Mouse (Mus musculus) heart, adult 8-10 months (tissue): ENCODE measurements at regions not wholly inside any gene's neighbourhood (a gene's known extent, or its start where the extent isn't known, plus 50 kb on each side); places are given as distances from the start of the nearest gene placed in this dataset.

Experiments used
- DNase-seq: peaks from one replicate; pipeline ENCODE4 v3.0.0; 2022; ENCODE audit warnings: low spot score

- no peak for DNase-seq
These were observed 313.1 kb downstream of the Mtx2 start for GRCm38 (mm10) chr2:75138746-75139060.

GRCm38 (mm10) chr2:75139544-75139943 lies 313.9 kb downstream of the Mtx2 start:
- no peak for DNase-seq

DNA sequence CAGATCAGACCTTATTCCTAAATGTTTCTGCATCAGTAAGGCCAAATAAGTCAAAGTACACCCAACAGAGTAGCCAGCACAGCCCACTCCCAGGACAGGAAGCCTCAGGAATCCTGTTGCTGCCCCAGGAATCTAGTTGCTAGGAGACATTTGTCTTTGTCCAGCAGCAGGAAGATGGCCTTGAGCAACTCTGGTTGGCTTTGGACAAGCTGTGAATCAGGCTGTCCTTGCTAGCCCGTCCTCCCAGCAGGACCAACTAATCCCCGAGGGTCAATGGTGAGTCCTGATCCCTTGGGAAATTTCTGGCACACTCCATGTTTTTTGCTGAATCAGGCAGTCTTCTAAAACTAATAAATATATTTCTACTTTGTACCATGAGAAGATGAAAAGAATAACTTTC lies 317.1 kb downstream of the Mtx2 start:
- no peak for DNase-seq

- DNase-seq = no peak
These were observed 319.3 kb downstream of the Mtx2 start for GRCm38 (mm10) chr2:75144861-75145260.

DNA sequence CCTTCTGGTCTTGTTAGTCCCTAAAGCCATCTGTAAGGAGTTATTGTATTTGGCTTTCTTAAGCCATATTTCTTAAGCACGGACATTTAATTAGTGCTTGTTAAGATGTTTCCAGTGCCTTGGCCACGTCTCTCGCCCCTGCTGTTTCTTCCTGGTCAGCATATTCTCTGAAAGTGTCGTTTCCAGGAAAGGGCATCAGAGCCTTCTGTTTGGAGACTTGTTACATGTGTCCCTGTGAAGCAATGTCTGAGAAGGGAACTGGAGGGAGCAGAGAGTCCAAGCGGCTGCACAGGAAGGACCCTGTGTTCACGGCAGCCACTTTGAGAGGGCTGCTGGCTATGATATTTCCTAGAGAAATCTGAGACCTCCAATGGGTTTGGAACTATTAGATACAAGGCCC lies 320.7 kb downstream of the Mtx2 start:
- no peak for DNase-seq

GRCm38 (mm10) chr2:75147399-75147798 lies 321.8 kb downstream of the Mtx2 start:
- no peak for DNase-seq

GRCm38 (mm10) chr2:75147967-75148366 lies 322.4 kb downstream of the Mtx2 start:
- DNase-seq = no peak

- no peak for DNase-seq
These were observed 323.4 kb downstream of the Mtx2 start for GRCm38 (mm10) chr2:75149036-75149435.

DNA sequence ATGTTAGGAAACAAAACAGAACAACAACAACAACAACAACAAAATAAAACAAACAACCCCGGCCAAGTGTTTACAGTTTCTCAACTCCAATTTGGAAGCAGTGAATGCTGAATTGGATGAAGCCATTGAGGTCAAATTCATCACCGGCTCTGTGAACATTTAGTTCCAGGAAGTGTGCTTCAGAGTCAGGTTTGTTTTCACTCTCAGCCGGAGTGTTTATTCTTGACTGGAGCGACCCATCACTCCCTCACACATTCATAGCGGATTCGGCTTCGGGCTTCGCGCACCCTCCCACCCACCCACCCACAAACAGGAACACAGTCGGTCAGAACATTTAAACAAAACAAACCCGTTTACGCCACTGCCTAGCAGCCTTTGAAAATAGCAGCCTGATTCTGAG lies 324.0 kb downstream of the Mtx2 start:
- no peak for DNase-seq

GRCm38 (mm10) chr2:75150986-75151385 lies 325.4 kb downstream of the Mtx2 start:
- no peak for DNase-seq

DNA sequence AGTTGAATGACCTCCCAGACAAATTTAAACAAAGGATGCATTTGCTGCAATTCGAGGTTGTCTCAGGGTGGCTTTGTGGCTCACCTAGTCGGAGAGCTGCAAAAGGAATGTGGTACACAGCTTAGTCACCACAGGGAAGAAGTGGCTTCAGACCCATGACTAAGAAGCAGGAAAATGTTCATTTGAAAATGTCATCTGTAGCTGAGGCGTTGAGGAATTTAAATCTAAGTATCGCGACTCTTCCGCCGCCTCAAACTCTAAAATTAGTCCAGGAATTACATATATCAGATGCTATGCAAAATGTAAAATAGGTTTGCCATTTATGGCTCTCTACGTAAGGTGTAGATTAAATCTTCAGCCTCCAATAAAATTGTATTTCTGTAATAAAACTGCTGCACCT lies 325.9 kb downstream of the Mtx2 start:
- DNase-seq = no peak

DNA sequence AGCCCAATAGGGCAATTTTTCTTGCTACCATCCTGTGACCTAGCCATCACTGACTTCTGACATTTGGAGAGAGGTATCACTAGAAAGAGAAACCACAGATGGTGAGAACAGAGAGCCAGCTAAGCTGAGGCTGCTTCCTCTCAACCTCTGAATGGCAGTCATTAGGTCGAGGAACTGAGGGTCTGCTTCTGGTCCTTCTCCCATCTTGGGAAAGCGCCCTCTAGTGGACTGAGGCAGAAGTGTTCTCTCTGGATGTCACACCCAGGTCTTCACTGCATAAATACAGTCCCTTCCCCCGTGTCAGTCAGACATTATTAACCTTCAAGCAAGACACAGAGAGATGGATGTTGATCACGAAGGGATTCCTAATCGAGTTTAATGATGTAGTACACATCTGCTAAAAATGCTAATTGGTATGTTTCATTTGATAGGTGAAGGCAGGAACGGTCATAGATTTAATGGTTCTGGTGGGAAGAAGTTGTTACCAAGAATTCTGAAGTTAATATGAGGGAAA lies 326.9 kb downstream of the Mtx2 start:
- DNase-seq = no peak

- no peak for DNase-seq
These were observed 328.8 kb downstream of the Mtx2 start for GRCm38 (mm10) chr2:75154448-75154847.

- DNase-seq = peak; percentile 70
These were observed 333.0 kb downstream of the Mtx2 start for GRCm38 (mm10) chr2:75158581-75158980.

DNA sequence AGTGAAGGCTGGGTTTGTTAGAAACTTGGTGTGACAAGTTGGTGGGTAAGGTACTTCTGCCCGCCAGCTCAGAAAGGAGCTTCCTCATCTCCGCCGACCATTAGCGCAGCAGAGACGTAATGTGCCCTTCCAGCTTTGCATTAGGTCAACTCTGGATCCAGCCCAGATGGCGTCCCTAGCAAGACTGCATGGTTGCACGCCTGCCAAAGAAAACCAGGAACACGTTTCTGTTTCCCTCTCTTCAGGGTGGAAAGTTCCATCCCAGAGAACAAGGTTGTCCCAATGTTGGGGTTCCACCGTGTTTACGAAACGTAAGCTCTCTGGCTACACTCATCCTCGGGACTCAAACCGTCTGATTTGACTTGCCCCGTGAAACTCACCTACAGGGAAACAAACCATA lies 335.5 kb downstream of the Mtx2 start:
- DNase-seq = no peak

- no peak for DNase-seq
These were observed 339.4 kb downstream of the Mtx2 start for GRCm38 (mm10) chr2:75164987-75165386.

DNA sequence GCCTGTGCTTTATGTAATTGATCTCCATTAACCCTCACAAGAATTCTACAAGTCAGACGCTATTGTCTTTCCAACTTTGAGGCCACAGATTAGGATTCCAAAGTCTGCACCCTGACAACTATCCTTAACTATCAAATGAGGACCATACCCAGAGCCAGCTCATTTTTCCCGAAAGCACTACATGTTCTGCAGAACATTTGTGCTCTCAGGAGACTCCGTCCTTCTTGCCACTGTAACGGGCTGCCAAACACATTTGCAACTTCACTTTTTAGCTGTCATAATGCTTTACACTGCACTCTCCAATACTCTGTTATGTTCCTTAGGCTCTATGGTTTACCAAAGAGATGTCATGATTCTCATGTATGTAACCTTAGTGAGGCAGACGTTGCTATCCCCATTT lies 350.7 kb downstream of the Mtx2 start:
- peak; percentile 46 for DNase-seq

GRCm38 (mm10) chr2:75183293-75183692 lies 357.7 kb downstream of the Mtx2 start:
- DNase-seq = no peak

GRCm38 (mm10) chr2:75202587-75203220 lies 377.1 kb downstream of the Mtx2 start:
- DNase-seq = no peak

GRCm38 (mm10) chr2:75208821-75209758 lies 383.5 kb downstream of the Mtx2 start:
- peak; percentile 67 for DNase-seq

DNA sequence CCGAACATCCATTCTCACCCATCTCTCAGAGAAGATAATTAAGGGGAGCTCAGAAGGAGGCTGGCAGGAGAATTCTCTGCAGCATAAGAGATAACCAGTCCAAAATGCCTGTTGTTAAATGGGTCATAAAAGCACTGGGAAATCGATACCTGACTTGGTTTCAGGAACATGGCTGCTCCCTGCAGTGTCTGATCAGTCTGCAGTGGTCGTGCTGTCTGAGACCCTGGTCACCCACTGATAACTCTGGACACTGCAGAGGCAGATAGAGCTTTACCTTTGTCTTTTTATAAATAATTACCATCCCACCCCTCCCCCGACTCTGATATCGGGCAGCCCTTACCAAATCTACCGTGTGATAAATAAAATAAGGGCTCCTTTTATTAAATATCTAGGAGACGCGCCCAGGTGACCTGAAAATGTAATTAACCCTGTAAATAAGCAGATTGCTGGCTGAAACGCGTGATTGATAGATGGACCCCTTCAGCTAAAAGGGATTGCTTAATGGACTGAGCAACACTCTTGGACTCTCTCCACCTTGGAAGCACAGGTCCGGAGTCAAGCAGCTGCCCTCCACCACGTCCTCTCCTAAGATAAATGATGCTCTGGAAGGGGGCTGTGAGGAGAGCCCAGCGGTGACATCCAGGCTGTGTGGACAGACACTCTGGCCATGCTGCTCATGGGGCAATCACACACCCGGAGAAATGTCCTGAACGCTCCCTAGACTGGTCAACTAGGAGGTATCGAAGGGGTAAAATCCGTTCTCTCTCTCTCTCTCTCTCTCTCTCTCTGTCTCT lies 384.4 kb downstream of the Mtx2 start:
- no peak for DNase-seq

DNA sequence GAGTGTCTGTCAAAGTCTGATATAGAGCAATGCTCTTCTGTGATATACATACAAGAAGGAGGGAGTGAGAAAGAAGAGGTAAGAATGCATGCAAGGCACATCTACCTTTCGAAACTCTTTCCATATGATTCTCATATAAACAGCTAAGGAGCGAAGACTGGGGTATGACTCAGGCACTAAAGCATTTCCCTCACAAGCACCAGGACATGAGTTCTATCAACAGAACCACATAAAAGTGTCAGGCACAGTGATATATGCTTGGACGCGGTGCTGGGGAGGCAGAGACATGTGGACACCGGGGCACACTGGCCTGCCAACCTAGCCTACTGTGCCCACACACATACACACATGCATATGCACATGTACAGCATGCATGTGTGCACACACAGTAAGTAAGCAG lies 391.3 kb downstream of the Mtx2 start:
- no peak for DNase-seq
